Mouse (Mus musculus): ENCODE results near the gene Spata46.

Spata46 gene

DNA sequence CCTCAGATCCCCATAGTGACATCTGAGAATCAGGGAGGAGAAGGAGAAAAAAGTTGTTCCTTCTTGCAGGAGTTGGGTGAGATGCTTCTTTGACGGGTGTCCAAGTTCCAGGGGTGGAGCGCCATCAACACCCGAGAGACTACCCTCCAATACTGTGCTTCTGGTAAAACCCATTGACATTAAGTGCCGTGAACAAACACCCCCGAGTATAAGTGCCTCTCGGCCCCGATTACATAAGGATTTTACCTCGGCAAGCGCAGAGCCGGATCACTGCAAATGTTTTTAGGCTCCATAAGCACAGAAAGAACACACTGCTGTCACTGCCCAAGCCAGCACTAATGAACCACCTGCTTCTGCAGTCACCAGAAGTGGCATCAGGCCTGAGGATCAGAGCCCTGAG lies 14.4 kb downstream of the Spata46 start:
- H3K27me3 ChIP-seq (ENCODE audit: insufficient read depth, low read length): no peaks in the 10 kb centered on the region
- no peaks in the 10 kb centered on the region for H3K36me3 ChIP-seq (ENCODE audit: insufficient read depth, low read length)
- TF ChIP-seq NANOG (IDR thresholded peaks at IDR 0.05; ENCODE audit: borderline replicate concordance, low read length): no peak
- no peak for TF ChIP-seq CTCF (conservative IDR thresholded peaks at IDR 0.05; ENCODE audit: low read length)
- no peak for TF ChIP-seq POU5F1 (IDR thresholded peaks at IDR 0.05; ENCODE audit: borderline replicate concordance, low read length)
- H3K9me3 ChIP-seq (ENCODE audit: low read length): no peaks in the 10 kb centered on the region
- no peak overlapping the region for H3K4me3 ChIP-seq (replicated peaks; ENCODE audit: low read length)
- no peaks in the 10 kb centered on the region for H3K4me1 ChIP-seq (replicated peaks; ENCODE audit: low read depth, low read length)

DNA sequence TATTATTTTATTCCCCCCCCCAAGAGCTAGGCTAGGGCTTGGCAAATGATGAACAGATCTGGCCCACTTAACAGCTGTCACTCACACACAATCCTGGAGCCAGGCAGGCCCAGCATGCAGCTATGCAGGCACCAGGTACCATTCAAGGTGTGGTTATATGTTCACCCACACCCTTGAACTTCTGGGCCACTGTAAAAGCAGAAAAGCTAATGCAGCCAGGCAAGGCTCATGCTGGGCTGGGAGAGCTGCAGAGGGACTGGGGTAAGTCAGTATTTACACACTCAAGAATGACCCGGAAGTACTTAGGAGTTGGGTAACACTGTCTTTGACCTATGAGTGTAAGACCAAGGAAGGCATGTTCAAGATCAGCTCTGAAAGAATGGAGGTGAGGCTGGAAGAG lies 15.7 kb downstream of the Spata46 start:
- Histone ChIP-seq H3K9me3 (ENCODE audit: low read length) (no peaks in the 10 kb centered on the region), H3K27me3 (ENCODE audit: insufficient read depth, low read length) (no peaks in the 10 kb centered on the region), H3K36me3 (ENCODE audit: insufficient read depth, low read length) (no peaks in the 10 kb centered on the region), H3K4me3 (replicated peaks; ENCODE audit: low read length) (no peak overlapping the region), H3K4me1 (replicated peaks; ENCODE audit: low read depth, low read length) (no peaks in the 10 kb centered on the region)
- no peak for TF ChIP-seq POU5F1 (IDR thresholded peaks at IDR 0.05; ENCODE audit: borderline replicate concordance, low read length)
- TF ChIP-seq NANOG (IDR thresholded peaks at IDR 0.05; ENCODE audit: borderline replicate concordance, low read length): no peak
- no peak for TF ChIP-seq CTCF (conservative IDR thresholded peaks at IDR 0.05; ENCODE audit: low read length)

DNA sequence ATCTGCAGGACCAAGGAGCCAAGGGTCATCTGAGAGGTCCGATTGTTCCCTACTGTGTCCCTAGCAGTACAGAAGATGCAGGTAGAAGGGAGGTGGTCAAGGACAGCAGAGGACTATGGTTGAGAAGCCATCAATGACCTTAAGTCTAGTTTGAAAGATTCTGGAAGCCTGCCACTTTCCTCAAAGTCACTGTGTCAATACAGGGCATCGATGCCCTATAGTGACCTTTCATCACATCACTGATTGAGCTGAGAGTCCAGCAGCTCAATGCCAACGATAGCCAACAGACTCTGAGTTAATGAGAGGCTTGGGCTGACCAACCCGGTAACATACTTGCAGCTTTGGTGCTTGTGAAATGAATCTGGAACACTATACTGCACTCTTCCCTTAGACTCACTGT lies 16.7 kb downstream of the Spata46 start:
- TF ChIP-seq NANOG (IDR thresholded peaks at IDR 0.05; ENCODE audit: borderline replicate concordance, low read length): no peak
- TF ChIP-seq CTCF (conservative IDR thresholded peaks at IDR 0.05; ENCODE audit: low read length): no peak
- no peak for TF ChIP-seq POU5F1 (IDR thresholded peaks at IDR 0.05; ENCODE audit: borderline replicate concordance, low read length)
- Histone ChIP-seq H3K4me3 (replicated peaks; ENCODE audit: low read length) (no peak overlapping the region), H3K36me3 (ENCODE audit: insufficient read depth, low read length) (no peaks in the 10 kb centered on the region), H3K9me3 (ENCODE audit: low read length) (no peaks in the 10 kb centered on the region), H3K27me3 (ENCODE audit: insufficient read depth, low read length) (no peaks in the 10 kb centered on the region), H3K4me1 (replicated peaks; ENCODE audit: low read depth, low read length) (no peaks in the 10 kb centered on the region)

DNA sequence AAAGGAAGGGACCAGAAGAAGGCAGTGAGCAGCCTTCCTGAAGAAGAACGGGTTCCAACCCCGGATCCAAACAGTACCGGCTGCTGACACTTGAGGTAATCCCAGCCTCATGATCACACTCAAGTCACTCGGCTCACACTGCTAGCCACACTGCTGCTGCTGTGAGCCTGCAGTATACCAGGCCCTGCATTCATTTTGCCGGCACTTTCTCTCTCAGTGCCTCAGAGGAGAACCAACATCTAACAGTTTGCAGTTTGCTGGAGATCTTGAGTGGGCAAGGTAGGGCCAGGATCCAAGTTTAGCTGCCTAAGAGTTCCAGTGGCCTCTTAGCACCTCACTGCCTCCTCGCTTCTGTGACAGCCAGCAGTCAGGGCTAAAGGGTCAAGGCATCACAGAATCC lies 23.3 kb downstream of the Spata46 start:
- no peaks in the 10 kb centered on the region for H3K36me3 ChIP-seq (ENCODE audit: insufficient read depth, low read length)
- H3K9me3 ChIP-seq (ENCODE audit: low read length): no peaks in the 10 kb centered on the region
- H3K27me3 ChIP-seq (ENCODE audit: insufficient read depth, low read length): no peaks in the 10 kb centered on the region
- H3K4me3 ChIP-seq (replicated peaks; ENCODE audit: low read length): no peak overlapping the region
- TF ChIP-seq CTCF (conservative IDR thresholded peaks at IDR 0.05; ENCODE audit: low read length): no peak
- TF ChIP-seq POU5F1 (IDR thresholded peaks at IDR 0.05; ENCODE audit: borderline replicate concordance, low read length): no peak
- no peak for TF ChIP-seq NANOG (IDR thresholded peaks at IDR 0.05; ENCODE audit: borderline replicate concordance, low read length)
- H3K4me1 ChIP-seq (replicated peaks; ENCODE audit: low read depth, low read length): no peaks in the 10 kb centered on the region

DNA sequence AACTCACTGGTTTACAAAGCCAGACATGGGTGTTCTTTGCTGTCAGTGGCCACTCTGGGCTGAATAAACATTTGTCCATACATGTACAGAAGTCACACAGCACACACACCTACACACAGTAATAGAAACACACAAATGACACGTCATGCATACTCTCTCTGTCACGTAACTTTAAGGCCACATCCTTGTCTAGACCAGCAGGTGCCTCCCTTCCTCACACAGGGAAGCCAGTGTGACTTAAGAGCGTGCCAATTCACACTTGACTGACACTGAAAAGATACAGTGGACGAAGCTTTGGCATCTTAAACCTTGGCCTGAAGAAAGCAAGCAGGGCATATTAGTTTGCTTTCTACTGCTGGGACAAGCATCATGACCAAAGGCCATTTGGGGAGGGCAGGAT lies 24.2 kb downstream of the Spata46 start:
- Histone ChIP-seq H3K27me3 (ENCODE audit: insufficient read depth, low read length) (no peaks in the 10 kb centered on the region), H3K9me3 (ENCODE audit: low read length) (no peaks in the 10 kb centered on the region), H3K4me3 (replicated peaks; ENCODE audit: low read length) (no peak overlapping the region), H3K4me1 (replicated peaks; ENCODE audit: low read depth, low read length) (no peaks in the 10 kb centered on the region), H3K36me3 (ENCODE audit: insufficient read depth, low read length) (no peaks in the 10 kb centered on the region)
- TF ChIP-seq NANOG (IDR thresholded peaks at IDR 0.05; ENCODE audit: borderline replicate concordance, low read length): no peak
- no peak for TF ChIP-seq CTCF (conservative IDR thresholded peaks at IDR 0.05; ENCODE audit: low read length)

DNA sequence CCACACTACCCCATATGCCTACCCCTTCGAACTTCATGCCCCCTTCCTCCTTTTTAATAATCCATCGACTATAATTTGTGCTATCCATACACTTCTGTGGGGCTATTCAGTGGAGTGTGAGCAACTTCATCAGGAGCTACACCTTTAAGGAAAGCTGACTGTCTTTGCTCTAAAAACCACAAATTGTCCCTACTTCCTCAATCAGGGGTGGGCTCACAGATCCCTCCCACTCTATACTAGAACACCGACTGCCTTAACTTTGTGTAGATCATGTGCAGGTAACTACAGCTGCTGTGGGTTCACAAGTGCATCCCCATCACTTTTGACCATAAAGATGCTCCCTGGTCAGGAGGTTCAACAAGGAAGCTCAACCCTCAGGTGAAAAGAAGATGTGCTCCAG lies 31.3 kb downstream of the Spata46 start:
- H3K36me3 ChIP-seq (ENCODE audit: insufficient read depth, low read length): no peaks in the 10 kb centered on the region
- TF ChIP-seq POU5F1 (IDR thresholded peaks at IDR 0.05; ENCODE audit: borderline replicate concordance, low read length) (no peak), NANOG (IDR thresholded peaks at IDR 0.05; ENCODE audit: borderline replicate concordance, low read length) (no peak), CTCF (conservative IDR thresholded peaks at IDR 0.05; ENCODE audit: low read length) (no peak)

DNA sequence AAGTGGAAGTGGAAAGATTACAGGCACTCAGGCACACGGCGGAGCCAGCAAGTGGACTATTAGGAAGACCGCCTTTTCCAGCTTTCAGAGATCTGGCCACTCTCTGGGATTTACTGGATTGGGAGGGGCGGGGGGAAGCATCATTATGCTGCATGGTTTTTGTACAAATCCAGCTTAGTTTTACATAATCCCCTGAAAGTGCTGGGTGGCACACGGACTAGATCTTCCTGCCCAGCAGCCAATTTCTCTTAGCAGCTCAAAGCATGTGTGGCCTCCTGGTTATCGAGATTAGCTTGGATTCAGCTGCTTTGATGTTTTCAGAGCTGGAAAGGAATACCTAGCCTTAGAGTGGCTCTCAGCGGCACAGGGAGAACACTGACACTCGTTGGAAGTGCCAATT lies 34.5 kb downstream of the Spata46 start:
- H3K27me3 ChIP-seq (ENCODE audit: insufficient read depth, low read length): no peaks in the 10 kb centered on the region; the same call in 1 of the 2 replicates
- TF ChIP-seq NANOG (IDR thresholded peaks at IDR 0.05; ENCODE audit: borderline replicate concordance, low read length): no peak
- TF ChIP-seq CTCF (conservative IDR thresholded peaks at IDR 0.05; ENCODE audit: low read length): no peak
- no peak for TF ChIP-seq POU5F1 (IDR thresholded peaks at IDR 0.05; ENCODE audit: borderline replicate concordance, low read length)
- H3K36me3 ChIP-seq (ENCODE audit: insufficient read depth, low read length): no peaks in the 10 kb centered on the region
- H3K9me3 ChIP-seq (ENCODE audit: low read length): no peaks in the 10 kb centered on the region
- H3K4me1 ChIP-seq (replicated peaks; ENCODE audit: low read depth, low read length): no peaks in the 10 kb centered on the region
- no peak overlapping the region; the same call in 1 of the 2 replicates for H3K4me3 ChIP-seq (replicated peaks; ENCODE audit: low read length)

More for the DNA sequence above, 31.3 kb downstream of the Spata46 start:
- Histone ChIP-seq H3K4me1 (replicated peaks; ENCODE audit: low read depth, low read length) (no peaks in the 10 kb centered on the region), H3K9me3 (ENCODE audit: low read length) (no peaks in the 10 kb centered on the region), H3K27me3 (ENCODE audit: insufficient read depth, low read length) (no peaks in the 10 kb centered on the region), H3K4me3 (replicated peaks; ENCODE audit: low read length) (no peak overlapping the region)

DNA sequence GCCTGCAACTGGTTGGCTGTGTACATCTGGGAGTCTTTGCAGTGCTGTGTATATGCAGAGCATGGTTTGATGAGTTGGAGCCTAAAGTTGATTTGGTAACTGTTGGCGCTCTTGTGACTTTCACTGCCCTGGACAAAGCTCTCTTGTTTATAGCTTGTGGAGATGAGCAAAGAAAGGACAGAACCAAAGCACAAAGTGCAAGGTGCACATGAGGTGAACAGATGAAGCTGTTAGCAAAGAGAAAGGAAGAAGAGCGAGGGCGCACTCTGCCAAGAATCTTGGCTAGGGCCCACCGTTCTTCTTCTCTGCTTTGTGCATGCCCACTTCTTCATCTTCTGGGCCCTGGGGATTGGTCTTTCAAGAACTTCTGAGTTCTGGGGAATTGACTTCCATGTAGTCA lies 35.3 kb downstream of the Spata46 start:
- no peaks in the 10 kb centered on the region for H3K9me3 ChIP-seq (ENCODE audit: low read length)
- H3K27me3 ChIP-seq (ENCODE audit: insufficient read depth, low read length): no peaks in the 10 kb centered on the region; the same call in 1 of the 2 replicates
- no peaks in the 10 kb centered on the region for H3K4me1 ChIP-seq (replicated peaks; ENCODE audit: low read depth, low read length)
- TF ChIP-seq NANOG (IDR thresholded peaks at IDR 0.05; ENCODE audit: borderline replicate concordance, low read length) (no peak), CTCF (conservative IDR thresholded peaks at IDR 0.05; ENCODE audit: low read length) (no peak), POU5F1 (IDR thresholded peaks at IDR 0.05; ENCODE audit: borderline replicate concordance, low read length) (no peak)
- H3K4me3 ChIP-seq (replicated peaks; ENCODE audit: low read length): no peak overlapping the region
- no peaks in the 10 kb centered on the region for H3K36me3 ChIP-seq (ENCODE audit: insufficient read depth, low read length)

DNA sequence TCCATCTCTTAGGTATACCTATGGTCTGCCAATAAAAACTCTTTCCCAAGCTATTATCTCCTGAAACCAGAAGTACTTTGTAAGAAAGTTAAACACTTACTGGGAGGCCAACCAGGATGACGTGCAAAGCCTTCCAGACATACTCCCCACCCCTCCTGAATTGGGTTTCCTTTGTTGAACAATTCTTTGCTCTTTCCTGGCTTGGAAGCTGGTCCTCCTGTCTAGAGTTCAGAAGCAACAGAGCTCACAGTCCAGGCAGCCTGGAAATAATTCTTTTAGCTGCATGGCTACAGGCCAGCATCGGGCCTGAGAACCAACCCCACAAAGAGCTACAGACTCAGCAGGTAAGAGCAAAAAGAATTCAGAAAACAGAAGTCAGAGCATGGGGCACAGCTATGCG lies 37.7 kb downstream of the Spata46 start:
- Histone ChIP-seq H3K27me3 (ENCODE audit: insufficient read depth, low read length) (no peaks in the 10 kb centered on the region; the same call in 1 of the 2 replicates), H3K36me3 (ENCODE audit: insufficient read depth, low read length) (no peaks in the 10 kb centered on the region), H3K4me3 (replicated peaks; ENCODE audit: low read length) (no peak overlapping the region), H3K4me1 (replicated peaks; ENCODE audit: low read depth, low read length) (no peaks in the 10 kb centered on the region), H3K9me3 (ENCODE audit: low read length) (no peaks in the 10 kb centered on the region)
- TF ChIP-seq CTCF (conservative IDR thresholded peaks at IDR 0.05; ENCODE audit: low read length) (no peak), NANOG (IDR thresholded peaks at IDR 0.05; ENCODE audit: borderline replicate concordance, low read length) (no peak), POU5F1 (IDR thresholded peaks at IDR 0.05; ENCODE audit: borderline replicate concordance, low read length) (no peak)
